Mouse (Mus musculus): ENCODE measurements at regions not wholly inside any gene's neighbourhood (a gene's known extent, or its start where the extent isn't known, plus 50 kb on each side); places are given as distances from the start of the nearest gene placed in this dataset.
A peak's percentile ranks its signal among the peaks of the same experiment; 100 is the strongest.

GRCm38 (mm10) chr17:79501031-79501474, 110.6 kb upstream of the Rmdn2 start:
- no peak for DNase-seq

- no peak for DNase-seq
These were observed 109.7 kb upstream of the Rmdn2 start for GRCm38 (mm10) chr17:79501926-79502325.

- no peak for DNase-seq
These were observed 108.6 kb upstream of the Rmdn2 start for GRCm38 (mm10) chr17:79503037-79503436.

GRCm38 (mm10) chr17:79504209-79504608, 107.5 kb upstream of the Rmdn2 start:
- no peak for DNase-seq

- DNase-seq: no peak
These were observed 106.1 kb upstream of the Rmdn2 start for GRCm38 (mm10) chr17:79505565-79505964.

- no peak for DNase-seq
These were observed 102.4 kb upstream of the Rmdn2 start for GRCm38 (mm10) chr17:79509281-79509680.

- no peak for DNase-seq
These were observed 101.5 kb upstream of the Rmdn2 start for GRCm38 (mm10) chr17:79509957-79510710.

GRCm38 (mm10) chr17:79511218-79511617, 100.4 kb upstream of the Rmdn2 start:
- DNase-seq: no peak

GRCm38 (mm10) chr17:79514076-79514475, 97.6 kb upstream of the Rmdn2 start:
- no peak for DNase-seq

- peak; percentile 11 to 25 for DNase-seq
These were observed 93.5 kb upstream of the Rmdn2 start for GRCm38 (mm10) chr17:79518185-79518584.

GRCm38 (mm10) chr17:79518696-79519095, 93.0 kb upstream of the Rmdn2 start:
- no peak for DNase-seq

GRCm38 (mm10) chr17:79519356-79519755, 92.3 kb upstream of the Rmdn2 start:
- DNase-seq: no peak

GRCm38 (mm10) chr17:79520283-79520682, 91.4 kb upstream of the Rmdn2 start:
- DNase-seq: no peak

GRCm38 (mm10) chr17:79521691-79522090, 90.0 kb upstream of the Rmdn2 start:
- DNase-seq: no peak

- no peak for DNase-seq
These were observed 88.4 kb upstream of the Rmdn2 start for GRCm38 (mm10) chr17:79523230-79523629.

GRCm38 (mm10) chr17:79527391-79527790, 84.3 kb upstream of the Rmdn2 start:
- DNase-seq: no peak

- no peak for DNase-seq
These were observed 75.1 kb upstream of the Rmdn2 start for GRCm38 (mm10) chr17:79536549-79536948.

- no peak for DNase-seq
These were observed 72.9 kb upstream of the Rmdn2 start for GRCm38 (mm10) chr17:79538789-79539188.

GRCm38 (mm10) chr17:79540038-79540437, 71.6 kb upstream of the Rmdn2 start:
- no peak for DNase-seq

GRCm38 (mm10) chr17:79540511-79540910, 71.2 kb upstream of the Rmdn2 start:
- DNase-seq: no peak

- no peak for DNase-seq
These were observed 67.6 kb upstream of the Rmdn2 start for GRCm38 (mm10) chr17:79543907-79544522.

GRCm38 (mm10) chr17:79545878-79546277, 65.8 kb upstream of the Rmdn2 start:
- no peak for DNase-seq

GRCm38 (mm10) chr17:79547075-79547474, 64.6 kb upstream of the Rmdn2 start:
- no peak for DNase-seq

- no peak for DNase-seq
These were observed 64.1 kb upstream of the Rmdn2 start for GRCm38 (mm10) chr17:79547524-79547923.
